Comparison of ENCODE assay signal across 12 mouse cellular contexts in the genomic region with DNA sequence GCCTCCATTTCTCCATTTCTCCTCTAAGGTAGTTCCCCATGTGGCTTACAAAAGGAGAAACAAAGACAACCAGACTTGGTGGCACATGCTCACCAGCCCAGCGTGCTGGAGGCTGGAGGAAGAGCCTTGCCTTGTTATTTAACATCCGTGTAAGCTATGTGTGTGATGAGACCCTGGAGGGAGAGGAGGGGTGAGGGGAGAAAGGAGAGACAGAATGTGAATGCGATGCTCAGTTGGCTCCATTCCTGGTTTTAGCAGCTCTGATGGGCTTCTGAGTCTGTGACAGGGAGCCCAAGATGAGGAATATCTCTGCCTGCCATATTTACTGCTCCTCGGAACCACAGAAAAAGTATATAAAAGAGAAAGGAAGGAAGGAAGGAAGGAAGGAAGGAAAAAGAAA. TPM values are rescaled to one million over a fixed set of nuclear protein-coding genes. Genes with fewer than 3 reads are reported as not detected.
"Had no signal": no experiment of that assay in that cellular context is flagged by ENCODE, and none has a peak within 500 bp of the region (broad histone marks: within the 10 kb centered on the region; RNA-seq: fewer than 3 reads in every experiment).

No protein-coding gene starts in this region.

- H3K27ac ChIP-seq: limb, embryonic 12.5 days; liver, embryonic 13.5 days; stomach, postnatal 0 days had no signal

- H3K4me2 ChIP-seq: limb, embryonic 12.5 days; liver, embryonic 13.5 days had no signal

- H3K9ac ChIP-seq: limb, embryonic 12.5 days; liver, embryonic 13.5 days; liver, postnatal 0 days had no signal

- H3K9me3 ChIP-seq: limb, embryonic 12.5 days; liver, embryonic 13.5 days had no signal

- ATAC-seq: liver, postnatal 0 days; midbrain, embryonic 16.5 days had no signal

- H3K4me3 ChIP-seq: limb, embryonic 12.5 days; liver, embryonic 13.5 days had no signal

- H3K36me3 ChIP-seq: limb, embryonic 12.5 days; liver, embryonic 13.5 days had no signal

- DNase-seq: kidney, adult 8-10 months; layer of hippocampus, adult 9-11 months; layer of hippocampus, postnatal 36 days; liver; liver, embryonic 13.5 days; liver, postnatal 0 days; lung, postnatal 36 days; thymus, postnatal 4 days had no signal

RNA-seq across cellular contexts. Expression of a gene that starts 20.1 kb away (rescaled TPM):
- total RNA-seq: megakaryocyte progenitor cell, adult 5-6 weeks had no signal
- polyA plus RNA-seq: liver, postnatal 0 days had no signal
